Mouse (Mus musculus): ENCODE data around the gene Zfp85. TPM values are rescaled to one million over a fixed set of nuclear protein-coding genes. Genes with fewer than 3 reads are reported as not detected.
"Not testable (repeated sequence)": the region's sequence is repeated elsewhere in the genome, so short reads cannot be mapped to it uniquely, and the experiment has no call there.

Zfp85 gene
- total RNA-seq (2015; ENCODE audit: low replicate concordance): 4.2 and 4.3 TPM in 2 replicates
- total RNA-seq (2017; ENCODE audit: low replicate concordance): 0.23 TPM in 1 of 2 replicates, not detected in the other

GRCm38 (mm10) chr13:67754333-67755306 lies at the start of gene Zfp85:
Gene Zfp85, minus strand, starts transcription at chr13:67755228.
- ATAC-seq (replicated peaks; ENCODE audit: low FRiP score, poor library complexity, severe bottlenecking): peak; percentile 73; the same call in 1 of the 2 replicates

- ATAC-seq (replicated peaks; ENCODE audit: low FRiP score, poor library complexity, severe bottlenecking): not testable (repeated sequence)
Observed at GRCm38 (mm10) chr13:67799151-67799550, 44.1 kb upstream of the Zfp85 start.

GRCm38 (mm10) chr13:67798618-67799017 lies 43.6 kb upstream of the Zfp85 start:
- no peak for ATAC-seq (replicated peaks; ENCODE audit: low FRiP score, poor library complexity, severe bottlenecking)

GRCm38 (mm10) chr13:67791921-67792455 lies 37.0 kb upstream of the Zfp85 start:
- ATAC-seq (replicated peaks; ENCODE audit: low FRiP score, poor library complexity, severe bottlenecking): no peak

DNA sequence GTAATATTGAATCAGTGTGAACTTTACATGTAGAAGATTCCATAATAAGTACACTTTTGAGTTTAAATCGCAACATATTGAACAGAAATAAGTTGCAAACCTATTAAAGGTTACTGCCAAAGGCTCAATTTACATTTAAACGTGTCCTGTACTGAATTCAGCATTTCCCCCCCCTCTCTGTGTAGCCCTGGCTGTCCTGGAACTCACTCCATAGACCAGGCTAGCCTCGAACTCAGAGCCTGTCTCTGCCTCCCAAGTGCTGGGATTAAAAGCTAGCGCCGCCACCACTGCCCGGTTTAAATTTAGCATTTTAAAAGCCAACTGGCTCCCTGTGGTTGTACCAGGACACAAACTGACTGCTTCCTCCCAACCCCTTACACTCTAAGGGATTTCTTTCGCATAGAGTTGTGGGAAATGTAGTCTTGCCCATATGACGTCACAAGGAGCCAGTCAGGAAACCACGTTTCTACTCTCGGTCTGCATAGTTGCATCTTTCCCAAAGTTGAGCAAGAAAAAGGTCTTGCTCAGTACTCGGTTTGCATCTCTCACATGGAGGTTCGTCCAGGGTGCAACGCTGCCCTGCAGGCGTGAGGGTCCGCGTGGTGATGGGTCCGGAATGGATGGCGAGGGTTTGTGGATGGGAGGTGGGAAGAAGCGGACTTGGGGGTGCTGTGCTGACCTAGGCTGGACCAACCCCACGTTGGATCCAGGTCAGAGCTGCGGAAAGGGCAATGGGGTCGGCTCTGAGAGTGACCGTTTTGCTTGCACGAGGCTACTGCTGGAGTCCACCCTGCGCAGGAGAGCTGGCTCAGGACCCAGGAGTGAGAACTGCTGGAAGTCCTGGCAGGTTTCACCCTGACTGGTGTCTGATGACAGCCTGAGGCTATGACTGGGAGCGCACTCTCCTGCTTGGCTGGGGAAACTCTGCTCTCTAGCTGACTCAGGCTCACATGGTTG lies 24.5 kb upstream of the Zfp85 start, which contains the start of gene Zfp493:
Gene Zfp493 (plus strand): TSS at position 429 of the 957 bp plus-strand sequence.
- ATAC-seq (replicated peaks; ENCODE audit: low FRiP score, poor library complexity, severe bottlenecking): 0 out of 2 replicates have a peak, but pooled peaks have one; percentile 30

GRCm38 (mm10) chr13:67763031-67763768 lies 8.2 kb upstream of the Zfp85 start:
- no peak for ATAC-seq (replicated peaks; ENCODE audit: low FRiP score, poor library complexity, severe bottlenecking)

- ATAC-seq (replicated peaks; ENCODE audit: low FRiP score, poor library complexity, severe bottlenecking): no peak
Observed at GRCm38 (mm10) chr13:67759966-67760365, 4.9 kb upstream of the Zfp85 start.

- no peak for ATAC-seq (replicated peaks; ENCODE audit: low FRiP score, poor library complexity, severe bottlenecking)
Observed at GRCm38 (mm10) chr13:67755761-67756160, 733 bp upstream of the Zfp85 start.

DNA sequence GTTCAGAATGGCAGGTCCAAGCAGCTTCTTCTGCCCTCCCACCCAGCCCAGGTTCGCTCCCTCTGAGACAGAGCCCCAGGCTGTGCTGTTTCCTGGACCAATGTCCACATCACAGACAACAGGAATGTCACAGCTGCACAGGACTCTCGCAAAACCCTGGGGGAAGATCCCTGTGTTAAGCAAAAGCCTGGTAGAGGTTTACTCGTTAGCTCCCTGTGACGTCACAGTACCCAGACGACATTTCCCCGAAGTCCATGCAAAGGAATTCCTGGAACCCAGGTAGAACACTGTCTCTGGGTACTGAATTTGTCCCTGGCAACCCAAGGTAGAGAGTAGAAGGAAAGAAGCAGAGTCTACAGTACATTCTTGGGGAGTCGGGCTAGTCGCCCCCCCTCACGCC lies 11.1 kb downstream of the Zfp85 start:
- no peak for ATAC-seq (replicated peaks; ENCODE audit: low FRiP score, poor library complexity, severe bottlenecking)

GRCm38 (mm10) chr13:67742941-67743340 lies 12.1 kb downstream of the Zfp85 start:
- no peak for ATAC-seq (replicated peaks; ENCODE audit: low FRiP score, poor library complexity, severe bottlenecking)

DNA sequence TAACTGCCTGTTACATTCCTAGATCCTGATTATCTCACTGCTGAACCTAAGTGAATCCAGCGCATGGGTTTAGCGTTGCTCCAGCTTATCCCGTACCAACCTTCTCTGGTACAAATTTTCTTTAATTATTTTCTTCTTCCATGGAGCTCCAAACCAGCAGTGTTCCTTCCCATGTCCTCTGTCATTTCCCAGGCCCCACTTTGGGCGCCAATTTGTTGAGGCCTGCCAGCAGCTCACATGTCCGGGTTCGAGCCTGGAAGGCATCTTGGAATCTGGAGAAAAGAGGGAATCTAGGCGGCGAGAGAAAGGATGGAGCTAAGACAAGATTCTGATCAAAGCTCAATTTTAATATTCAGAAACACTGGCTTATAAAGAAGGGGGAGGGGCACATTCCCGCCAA lies 20.6 kb downstream of the Zfp85 start:
- not testable (repeated sequence) for ATAC-seq (replicated peaks; ENCODE audit: low FRiP score, poor library complexity, severe bottlenecking)

- ATAC-seq (replicated peaks; ENCODE audit: low FRiP score, poor library complexity, severe bottlenecking): not testable (repeated sequence)
Observed at GRCm38 (mm10) chr13:67729441-67729840, 25.6 kb downstream of the Zfp85 start.

GRCm38 (mm10) chr13:67728641-67729318 lies 26.2 kb downstream of the Zfp85 start, which contains the start of gene Zfp65:
Gene Zfp65, minus strand, starts transcription at chr13:67729173.
- no peak for ATAC-seq (replicated peaks; ENCODE audit: low FRiP score, poor library complexity, severe bottlenecking)

DNA sequence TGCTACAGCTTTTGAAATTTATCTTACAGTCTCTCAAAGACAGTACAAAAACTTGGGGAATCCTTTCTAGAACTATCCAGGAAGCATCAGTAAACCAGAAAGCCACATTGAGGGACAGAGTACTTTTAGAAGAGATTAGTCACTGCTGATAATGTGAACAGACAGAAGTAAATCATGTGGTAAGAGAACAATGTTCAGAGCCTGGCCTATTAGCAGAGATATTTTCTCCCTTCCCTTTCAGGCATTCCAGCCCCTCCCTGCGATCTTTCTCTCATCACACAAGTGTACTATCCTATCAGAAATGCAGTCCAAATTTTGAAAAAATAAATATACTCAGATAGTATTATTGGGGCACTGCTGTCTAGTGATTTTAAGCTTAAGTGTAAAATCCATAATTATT lies 26.9 kb downstream of the Zfp85 start:
- no peak for ATAC-seq (replicated peaks; ENCODE audit: low FRiP score, poor library complexity, severe bottlenecking)

GRCm38 (mm10) chr13:67725331-67725730 lies 29.7 kb downstream of the Zfp85 start:
- not testable (repeated sequence) for ATAC-seq (replicated peaks; ENCODE audit: low FRiP score, poor library complexity, severe bottlenecking)

DNA sequence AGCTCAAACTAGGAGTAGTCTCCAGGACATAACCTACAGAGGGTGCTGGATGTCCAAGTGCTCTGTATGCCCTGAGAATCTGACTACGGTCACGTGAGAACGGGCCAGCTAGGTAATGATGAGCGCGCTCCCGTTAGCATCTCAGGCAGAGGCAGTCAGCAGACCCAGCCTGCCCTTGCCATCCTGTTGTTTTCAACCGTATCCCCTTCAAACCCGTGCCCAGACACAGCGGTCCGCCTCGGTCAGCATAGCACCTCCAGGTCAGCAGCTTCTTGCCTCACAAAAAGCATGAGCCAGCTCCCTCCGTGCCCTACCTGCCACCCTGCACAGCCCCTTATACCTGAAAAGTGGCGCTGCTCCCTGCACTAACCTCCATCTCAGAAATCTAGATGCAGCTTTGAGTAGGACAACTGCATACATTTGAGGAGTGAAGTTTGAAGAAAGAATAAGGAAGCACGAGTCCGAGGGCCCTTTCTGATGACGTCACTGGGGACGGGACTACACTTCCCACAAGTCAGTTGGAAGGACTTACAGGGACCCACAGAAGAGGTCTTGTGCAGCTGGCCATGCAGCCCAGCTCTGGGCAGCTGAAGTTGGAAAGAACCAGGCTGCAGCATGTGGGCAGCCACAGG lies 31.1 kb downstream of the Zfp85 start:
- peak; percentile 85 for ATAC-seq (replicated peaks; ENCODE audit: low FRiP score, poor library complexity, severe bottlenecking)

Data from erythroid progenitor cell, adult 5-6 weeks (primary cell).